Mouse (Mus musculus): Measurements from ENCODE around the gene Igfbp2. TPM values are rescaled to one million over a fixed set of nuclear protein-coding genes. Genes with fewer than 3 reads are reported as not detected.
A peak's percentile ranks its signal among the peaks of the same experiment; 100 is the strongest.

Gene Igfbp2
- polyA plus RNA-seq, 1 experiment from 2014 or later: 429 TPM

GRCm38 (mm10) chr1:72819995-72820394, 4.3 kb upstream of the Igfbp2 start:
- H3K4me2 ChIP-seq (replicated peaks): no peak overlapping the region
- WGBS: 84% methylated on average over 6 of the region's 6 CpGs
- no peak for ATAC-seq (ENCODE audit: insufficient number of reproducible peaks, insufficient read depth, low FRiP score, low TSS enrichment)
- no peak overlapping the region for H3K9ac ChIP-seq
- peaks cover 9% of the 10 kb centered on the region for H3K4me1 ChIP-seq
- no peak overlapping the region for H3K27ac ChIP-seq
- H3K4me3 ChIP-seq: no peak overlapping the region
- H3K9me3 ChIP-seq: no peaks in the 10 kb centered on the region
- H3K27me3 ChIP-seq: no peaks in the 10 kb centered on the region
- H3K36me3 ChIP-seq: no peaks in the 10 kb centered on the region

GRCm38 (mm10) chr1:72822893-72823292, 1.4 kb upstream of the Igfbp2 start:
- Histone ChIP-seq H3K27me3 (no peaks in the 10 kb centered on the region), H3K4me3 (no peak overlapping the region), H3K27ac (0 out of 2 replicates have a peak overlapping the region, but pooled peaks have one; percentile 87), H3K4me1 (peaks cover 29% of the 10 kb centered on the region), H3K9me3 (no peaks in the 10 kb centered on the region), H3K36me3 (no peaks in the 10 kb centered on the region), H3K4me2 (replicated peaks) (no peak overlapping the region), H3K9ac (no peak overlapping the region)
- no peak for ATAC-seq (ENCODE audit: insufficient number of reproducible peaks, insufficient read depth, low FRiP score, low TSS enrichment)
- 69% methylated on average over 10 of the region's 10 CpGs for WGBS

- Histone ChIP-seq H3K4me2 (replicated peaks) (peak overlapping the region; percentile 97), H3K9me3 (no peaks in the 10 kb centered on the region), H3K36me3 (no peaks in the 10 kb centered on the region), H3K27me3 (no peaks in the 10 kb centered on the region), H3K27ac (peak overlapping the region; percentile 87), H3K4me1 (peaks cover 34% of the 10 kb centered on the region), H3K4me3 (peak overlapping the region; percentile 79), H3K9ac (peak overlapping the region; percentile 85)
- WGBS: 0% methylated on average over 37 of the region's 37 CpGs
- ATAC-seq (ENCODE audit: insufficient number of reproducible peaks, insufficient read depth, low FRiP score, low TSS enrichment): peak; percentile 67
These were observed 401 bp downstream of the Igfbp2 start for GRCm38 (mm10) chr1:72824707-72825101.

- under 1% methylated on average over 20 of the region's 20 CpGs for WGBS
- peak overlapping the region; percentile 79 for H3K4me3 ChIP-seq
- no peaks in the 10 kb centered on the region for H3K27me3 ChIP-seq
- H3K9me3 ChIP-seq: no peaks in the 10 kb centered on the region
- peak overlapping the region; percentile 87; the same call in 1 of the 2 replicates for H3K27ac ChIP-seq
- H3K36me3 ChIP-seq: no peaks in the 10 kb centered on the region
- H3K4me2 ChIP-seq (replicated peaks): peak overlapping the region; percentile 97
- peak overlapping the region; percentile 85 for H3K9ac ChIP-seq
- H3K4me1 ChIP-seq: peaks cover 34% of the 10 kb centered on the region
- ATAC-seq (ENCODE audit: insufficient number of reproducible peaks, insufficient read depth, low FRiP score, low TSS enrichment): no peak
These were observed 983 bp downstream of the Igfbp2 start for GRCm38 (mm10) chr1:72825286-72825685.

GRCm38 (mm10) chr1:72825921-72826320, 1.6 kb downstream of the Igfbp2 start:
- Histone ChIP-seq H3K27me3 (no peaks in the 10 kb centered on the region), H3K27ac (peak overlapping the region; percentile 87), H3K4me3 (peak overlapping the region; percentile 79), H3K4me1 (peaks cover 34% of the 10 kb centered on the region), H3K9me3 (no peaks in the 10 kb centered on the region), H3K9ac (peak overlapping the region; percentile 85), H3K4me2 (replicated peaks) (peak overlapping the region; percentile 97), H3K36me3 (no peaks in the 10 kb centered on the region; the same call in 1 of the 2 replicates)
- ATAC-seq (ENCODE audit: insufficient number of reproducible peaks, insufficient read depth, low FRiP score, low TSS enrichment): no peak
- 8% methylated on average over 4 of the region's 4 CpGs for WGBS

DNA sequence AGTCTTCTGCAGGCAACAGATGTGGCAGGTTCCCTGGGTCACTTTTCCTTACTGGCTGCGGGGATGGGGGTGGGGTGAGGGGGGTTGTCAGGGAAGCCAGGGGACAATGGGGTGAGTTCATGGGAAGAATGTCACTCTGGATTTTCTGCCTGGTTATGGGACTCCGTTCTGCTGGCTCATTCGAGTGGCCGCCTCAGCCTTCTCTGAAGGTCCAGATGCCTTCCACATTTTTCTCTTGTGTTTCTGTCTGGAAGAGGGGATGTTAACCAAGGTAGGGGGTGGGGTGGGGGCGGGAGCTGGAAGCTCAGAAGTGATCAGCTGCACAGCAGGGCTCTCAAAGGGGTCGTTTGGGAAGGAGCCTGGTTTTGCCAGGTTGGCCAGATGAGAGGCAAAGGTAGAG, 2.1 kb downstream of the Igfbp2 start:
- peak overlapping the region; percentile 87 for H3K27ac ChIP-seq
- H3K27me3 ChIP-seq: no peaks in the 10 kb centered on the region
- peaks cover 34% of the 10 kb centered on the region for H3K4me1 ChIP-seq
- no peaks in the 10 kb centered on the region for H3K9me3 ChIP-seq
- peaks cover 5% of the 10 kb centered on the region for H3K36me3 ChIP-seq
- 3% methylated on average over 6 of the region's 6 CpGs for WGBS
- no peak for ATAC-seq (ENCODE audit: insufficient number of reproducible peaks, insufficient read depth, low FRiP score, low TSS enrichment)
- peak overlapping the region; percentile 79 for H3K4me3 ChIP-seq
- peak overlapping the region; percentile 97 for H3K4me2 ChIP-seq (replicated peaks)
- H3K9ac ChIP-seq: peak overlapping the region; percentile 85

DNA sequence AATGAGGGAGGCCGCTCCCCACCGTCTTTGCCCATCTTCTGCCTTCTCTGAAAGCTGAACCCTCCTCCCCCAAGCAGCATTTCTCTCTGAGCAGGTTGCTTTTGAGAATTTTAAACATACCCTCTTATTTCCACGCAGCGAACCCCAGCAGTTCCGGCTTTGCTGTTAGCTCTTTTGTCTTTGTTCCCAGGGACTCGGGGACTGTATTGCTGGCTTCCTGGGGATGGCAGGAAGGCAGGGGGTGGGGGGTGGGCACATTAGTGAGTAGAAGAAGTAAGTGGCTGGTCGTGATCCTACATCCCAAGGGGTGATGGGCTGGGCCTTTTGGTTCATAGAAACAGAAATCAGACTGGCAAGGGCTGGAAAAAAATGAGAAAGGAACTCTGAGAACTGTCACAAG, 2.6 kb downstream of the Igfbp2 start:
- Histone ChIP-seq H3K27ac (peak overlapping the region; percentile 87), H3K9ac (peak overlapping the region; percentile 85), H3K27me3 (no peaks in the 10 kb centered on the region), H3K9me3 (no peaks in the 10 kb centered on the region), H3K4me1 (peaks cover 34% of the 10 kb centered on the region), H3K4me3 (peak overlapping the region; percentile 79), H3K4me2 (replicated peaks) (peak overlapping the region; percentile 97), H3K36me3 (peaks cover 5% of the 10 kb centered on the region)
- no peak for ATAC-seq (ENCODE audit: insufficient number of reproducible peaks, insufficient read depth, low FRiP score, low TSS enrichment)
- WGBS: 7% methylated on average over 7 of the region's 7 CpGs

DNA sequence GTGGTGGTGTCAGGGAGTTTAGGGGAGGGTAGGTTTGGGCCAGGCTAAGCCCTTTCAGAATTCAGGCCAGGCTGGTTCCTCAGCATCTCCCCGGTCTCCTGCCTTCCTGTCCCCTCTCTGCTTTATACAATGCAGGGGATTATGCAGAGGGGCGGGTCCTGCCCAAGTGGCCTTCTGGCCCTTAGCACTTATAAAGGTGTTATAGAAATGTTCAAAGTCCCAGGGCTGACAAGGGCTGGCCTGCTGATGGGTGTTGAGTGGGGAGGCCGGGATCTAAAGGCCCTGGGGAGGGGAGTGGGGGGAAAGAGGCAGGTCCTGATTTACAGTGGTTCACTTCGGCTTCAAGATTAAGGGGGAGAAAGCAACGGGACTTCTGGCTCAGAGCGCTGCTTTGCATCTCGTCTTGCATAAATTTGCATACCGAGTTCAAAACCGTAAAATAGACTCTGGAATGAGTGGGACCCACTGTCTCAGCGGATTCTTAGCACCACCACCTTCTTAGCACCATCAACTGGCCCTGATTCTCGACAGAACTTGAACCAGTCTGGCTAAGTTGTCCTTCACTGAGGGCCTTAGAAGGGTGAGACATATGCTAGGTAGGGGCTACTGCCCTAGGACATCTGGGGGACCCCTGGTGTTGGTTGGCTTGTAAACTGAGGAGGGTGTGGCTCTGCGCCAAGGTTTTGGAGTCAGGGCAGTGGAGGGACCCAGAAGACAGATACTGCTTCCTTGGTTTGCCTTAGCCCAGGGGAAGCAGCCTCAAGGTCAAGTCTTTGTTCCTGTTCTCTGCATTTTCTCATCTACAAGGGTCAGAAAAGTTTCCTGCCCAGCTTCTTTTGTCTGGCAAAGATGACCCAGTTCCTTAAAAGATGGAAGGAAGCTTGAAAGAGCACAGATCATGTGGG, 3.4 kb downstream of the Igfbp2 start:
- WGBS: 25% methylated on average over 12 of the region's 12 CpGs
- Histone ChIP-seq H3K27ac (peak overlapping the region; percentile 87; the same call in 1 of the 2 replicates), H3K36me3 (peaks cover 5% of the 10 kb centered on the region), H3K4me2 (replicated peaks) (peak overlapping the region; percentile 97), H3K9me3 (no peaks in the 10 kb centered on the region), H3K27me3 (no peaks in the 10 kb centered on the region), H3K9ac (peak overlapping the region; percentile 85), H3K4me1 (peaks cover 37% of the 10 kb centered on the region), H3K4me3 (peak overlapping the region; percentile 79)
- ATAC-seq (ENCODE audit: insufficient number of reproducible peaks, insufficient read depth, low FRiP score, low TSS enrichment): no peak

DNA sequence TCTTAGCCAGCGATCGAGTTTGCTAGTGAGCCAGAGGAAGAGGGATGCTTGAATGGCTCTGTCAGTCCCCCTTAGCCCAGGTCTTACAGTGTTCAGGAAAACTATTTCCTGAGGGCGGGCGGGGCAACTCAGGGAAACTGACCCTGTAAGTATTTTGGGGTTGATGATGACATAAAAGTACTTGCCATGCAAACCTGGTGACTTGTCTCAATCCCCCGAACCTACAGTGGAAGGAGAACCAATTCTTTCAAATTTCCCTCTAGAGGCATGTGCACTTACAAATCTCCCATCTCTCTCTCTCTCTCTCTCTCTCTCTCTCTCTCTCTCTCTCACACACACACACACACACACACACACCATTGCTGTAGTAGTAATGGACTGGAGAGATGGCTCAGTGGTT, 4.5 kb downstream of the Igfbp2 start:
- H3K9ac ChIP-seq: no peak overlapping the region
- no peaks in the 10 kb centered on the region for H3K9me3 ChIP-seq
- H3K27ac ChIP-seq: no peak overlapping the region
- H3K4me1 ChIP-seq: peaks cover 35% of the 10 kb centered on the region
- peaks cover 5% of the 10 kb centered on the region for H3K36me3 ChIP-seq
- no peaks in the 10 kb centered on the region for H3K27me3 ChIP-seq
- 96% methylated on average over 5 of the region's 5 CpGs for WGBS
- no peak for ATAC-seq (ENCODE audit: insufficient number of reproducible peaks, insufficient read depth, low FRiP score, low TSS enrichment)
- H3K4me2 ChIP-seq (replicated peaks): no peak overlapping the region
- H3K4me3 ChIP-seq: no peak overlapping the region

GRCm38 (mm10) chr1:72830485-72830884, 6.2 kb downstream of the Igfbp2 start:
- H3K9ac ChIP-seq: no peak overlapping the region
- no peak for ATAC-seq (ENCODE audit: insufficient number of reproducible peaks, insufficient read depth, low FRiP score, low TSS enrichment)
- no peak overlapping the region for H3K27ac ChIP-seq
- no peaks in the 10 kb centered on the region for H3K9me3 ChIP-seq
- no peak overlapping the region for H3K4me3 ChIP-seq
- WGBS: 95% methylated on average over 2 of the region's 2 CpGs
- no peak overlapping the region for H3K4me2 ChIP-seq (replicated peaks)
- H3K36me3 ChIP-seq: peaks cover 11% of the 10 kb centered on the region
- H3K4me1 ChIP-seq: peaks cover 32% of the 10 kb centered on the region
- H3K27me3 ChIP-seq: no peaks in the 10 kb centered on the region

DNA sequence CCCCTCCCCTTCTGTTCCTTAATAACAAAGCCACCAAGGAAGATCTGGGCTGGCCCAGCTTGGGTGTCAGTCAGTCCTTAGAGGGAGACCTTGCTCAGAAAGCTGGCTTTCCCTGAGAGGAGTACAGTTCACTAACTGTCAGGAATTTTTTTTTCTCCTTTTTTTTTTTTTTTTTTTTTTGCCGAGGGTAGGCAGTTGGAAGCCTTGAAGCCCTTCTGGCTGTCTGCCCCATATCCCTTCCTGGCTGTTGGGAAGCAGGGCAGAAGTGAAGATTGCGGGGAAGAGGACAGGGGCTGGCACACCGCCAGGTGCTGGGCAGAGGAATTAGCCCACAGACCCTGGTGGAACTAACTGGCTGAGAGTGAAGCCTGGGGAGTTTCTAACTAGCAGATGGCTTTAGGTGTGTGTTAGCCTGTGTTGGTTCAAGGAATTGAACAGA, 8.4 kb downstream of the Igfbp2 start:
- Histone ChIP-seq H3K36me3 (peaks cover 15% of the 10 kb centered on the region), H3K27ac (no peak overlapping the region), H3K9ac (no peak overlapping the region), H3K9me3 (no peaks in the 10 kb centered on the region), H3K27me3 (no peaks in the 10 kb centered on the region), H3K4me1 (peaks cover 10% of the 10 kb centered on the region), H3K4me2 (replicated peaks) (no peak overlapping the region), H3K4me3 (no peak overlapping the region)
- 54% methylated on average over 3 of the region's 3 CpGs for WGBS
- no peak for ATAC-seq (ENCODE audit: insufficient number of reproducible peaks, insufficient read depth, low FRiP score, low TSS enrichment)

DNA sequence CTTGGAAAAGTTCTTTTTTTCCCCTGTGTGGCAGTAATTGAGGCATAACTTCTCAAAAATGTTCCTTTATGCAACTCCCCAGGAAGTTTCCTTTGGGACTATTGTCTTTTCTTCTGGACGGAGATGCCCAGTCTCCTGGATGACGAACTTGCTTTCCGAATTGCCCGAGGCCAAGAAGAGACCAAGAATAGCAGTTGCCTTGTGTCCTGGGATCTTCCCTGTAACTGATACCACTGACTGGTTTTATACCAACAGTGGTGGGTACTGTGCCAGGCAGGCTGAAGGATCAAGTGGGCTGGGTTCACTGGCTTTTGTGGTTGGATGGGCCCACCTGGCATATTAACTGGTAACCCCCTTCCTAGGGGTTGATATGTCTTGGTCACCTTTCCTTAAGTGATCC, 9.3 kb downstream of the Igfbp2 start:
- peaks cover 19% of the 10 kb centered on the region for H3K36me3 ChIP-seq
- no peak overlapping the region for H3K4me3 ChIP-seq
- no peak overlapping the region for H3K4me2 ChIP-seq (replicated peaks)
- no peak overlapping the region for H3K27ac ChIP-seq
- WGBS: 69% methylated on average over 4 of the region's 4 CpGs
- H3K4me1 ChIP-seq: 0 out of 2 replicates have a peak, but pooled peaks cover 3% of the 10 kb centered on the region
- no peak for ATAC-seq (ENCODE audit: insufficient number of reproducible peaks, insufficient read depth, low FRiP score, low TSS enrichment)
- no peak overlapping the region for H3K9ac ChIP-seq
- H3K9me3 ChIP-seq: no peaks in the 10 kb centered on the region
- no peaks in the 10 kb centered on the region for H3K27me3 ChIP-seq
